Mouse (Mus musculus) common myeloid progenitor, adult 5-6 weeks (primary cell): ENCODE results near the gene Fam122a. TPM values are rescaled to one million over a fixed set of nuclear protein-coding genes. Genes with fewer than 3 reads are reported as not detected.
A peak's percentile ranks its signal among the peaks of the same experiment; 100 is the strongest.

Source experiments
- ATAC-seq: replicated peaks from 2 replicates; pipeline ENCODE4 v1.8.0; 2016; ENCODE audit warnings: low read depth, mild to moderate bottlenecking, moderate TSS enrichment, inconsistent platforms; ENCODE audit not compliant: poor library complexity, severe bottlenecking
- total RNA-seq: library from RNA; stranded (forward); fragments of 200-1000, 187-1606 nt; gene quantifications from 2 replicates; pipeline ENCODE4 v1.2.3, GENCODE M21; 2017

Fam122a gene
- 11.7 and 16.3 TPM in 2 replicates for total RNA-seq

DNA sequence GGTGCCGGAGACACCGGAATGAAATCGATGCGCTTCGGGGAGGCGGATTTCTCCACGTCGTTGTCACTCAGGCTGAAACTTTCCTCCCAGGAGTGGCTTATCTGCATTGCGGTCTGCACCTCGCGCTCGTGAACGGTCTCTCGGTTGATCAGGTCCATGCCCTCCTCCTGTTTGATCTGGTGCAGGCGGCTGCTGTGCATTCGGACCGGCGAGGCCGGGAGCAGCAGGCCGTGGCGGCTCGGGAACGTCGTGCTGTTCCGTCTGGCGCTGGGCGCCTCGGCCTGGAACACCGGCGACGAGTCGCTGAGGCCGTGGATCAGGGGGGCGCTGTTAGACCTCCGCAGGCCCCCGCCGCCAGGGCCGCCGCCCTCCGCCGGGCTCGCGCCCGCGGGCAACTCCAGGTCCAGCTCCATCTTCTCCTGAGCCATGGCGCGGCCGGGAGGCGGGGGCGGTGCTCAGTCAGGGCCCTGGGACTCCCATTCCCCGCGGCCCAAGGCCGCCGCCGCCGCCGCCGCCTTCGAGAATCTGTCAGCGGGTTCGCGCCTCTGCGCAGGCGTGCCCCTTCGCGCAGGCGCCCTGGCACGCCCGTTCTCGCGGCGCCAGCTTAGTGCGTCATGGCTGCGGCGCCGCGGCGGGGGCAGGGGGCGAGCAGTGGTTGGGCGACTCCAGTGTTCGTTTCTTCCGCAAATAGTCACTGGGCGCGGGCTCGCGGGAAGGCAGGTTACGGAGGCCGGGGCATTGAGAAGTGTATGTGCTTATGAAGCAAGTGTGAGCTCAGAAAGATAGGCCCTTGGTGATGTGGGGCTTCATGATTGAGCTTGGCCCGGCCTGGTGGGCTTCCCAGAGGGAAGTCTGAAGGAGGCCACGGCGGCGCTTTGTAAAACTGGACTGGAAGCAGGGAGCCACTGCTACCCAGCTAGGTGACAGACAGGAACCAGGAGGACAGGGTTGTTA lies at the start of gene Fam122a:
Fam122a (minus strand) TSS at position 428 of the 954 bp plus-strand sequence.
- peak; percentile 94 for ATAC-seq

GRCm38 (mm10) chr19:24523476-24524313 lies 46.5 kb upstream of the Fam122a start:
- no peak for ATAC-seq

GRCm38 (mm10) chr19:24521997-24522396 lies 44.8 kb upstream of the Fam122a start:
- no peak for ATAC-seq

GRCm38 (mm10) chr19:24521146-24521545 lies 44.0 kb upstream of the Fam122a start:
- ATAC-seq = no peak

DNA sequence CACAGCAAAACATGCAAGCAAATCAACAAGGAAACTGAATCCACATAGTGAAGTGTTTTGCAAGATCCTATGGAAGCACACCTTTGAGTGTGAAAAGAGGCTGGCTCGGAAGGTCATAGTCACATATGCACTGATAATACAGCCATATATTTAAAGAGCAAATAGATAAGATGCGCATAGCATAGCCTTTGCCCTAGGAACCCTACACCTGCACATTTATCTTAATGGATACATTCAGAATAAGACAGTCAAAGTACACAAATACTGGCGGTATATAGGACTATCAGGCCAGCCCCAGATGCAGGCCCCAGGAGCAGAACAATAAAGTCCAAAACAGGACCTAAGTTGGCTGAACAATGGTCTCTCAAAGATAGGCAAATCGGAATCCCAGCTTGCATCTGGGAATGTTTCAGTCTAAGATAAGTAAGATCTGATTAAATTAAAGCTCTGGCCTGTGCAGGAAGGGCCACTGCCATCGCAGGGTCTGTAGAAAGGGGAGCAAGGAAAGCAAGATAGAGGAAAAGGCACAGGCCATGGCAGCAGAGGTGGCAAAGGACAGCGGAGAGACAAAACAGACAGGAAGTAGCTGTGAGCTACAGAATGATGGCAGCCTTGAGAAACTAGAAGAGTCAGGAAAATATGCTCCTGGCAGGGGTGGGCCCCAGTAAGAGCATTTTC lies 42.7 kb upstream of the Fam122a start:
- no peak for ATAC-seq

DNA sequence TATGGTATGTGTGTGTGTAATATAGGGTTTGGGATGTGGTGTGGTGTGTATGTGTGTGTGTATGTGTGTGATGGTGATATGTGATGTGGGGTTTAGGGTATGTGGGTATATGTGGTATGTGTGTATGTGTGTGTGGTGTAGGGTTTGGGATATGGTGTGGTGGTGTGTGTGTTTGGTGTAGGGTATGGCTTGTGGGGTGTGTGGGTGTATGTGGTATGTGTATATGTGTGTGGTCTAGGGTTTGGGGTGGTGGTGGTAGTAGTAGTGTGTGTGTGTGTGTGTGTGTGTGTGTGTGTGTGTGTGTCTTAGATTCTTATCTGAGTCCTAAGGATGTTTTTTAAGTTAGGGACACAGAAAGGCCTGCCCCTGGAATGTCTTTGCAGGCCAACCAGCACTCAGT lies 41.2 kb upstream of the Fam122a start:
- ATAC-seq = no peak

DNA sequence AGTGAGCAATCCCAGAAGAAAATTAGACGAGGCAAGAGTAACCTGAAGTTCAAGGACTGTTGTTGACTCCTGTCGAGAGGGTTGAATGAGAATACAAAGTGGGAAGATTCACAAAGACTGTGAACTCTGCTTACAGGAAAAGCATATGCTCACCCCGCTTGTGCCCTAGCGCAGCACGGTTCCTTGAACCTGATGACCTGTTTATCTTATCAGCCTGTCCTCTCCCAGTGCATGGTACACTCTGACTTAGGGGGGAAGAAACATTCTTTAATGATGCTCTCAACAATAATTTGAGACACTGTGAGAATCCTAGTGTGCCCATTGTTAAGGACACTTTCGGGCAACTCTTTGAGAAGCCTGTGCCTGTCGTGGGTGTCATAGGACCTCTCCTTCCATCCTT lies 39.9 kb upstream of the Fam122a start:
- ATAC-seq = no peak

DNA sequence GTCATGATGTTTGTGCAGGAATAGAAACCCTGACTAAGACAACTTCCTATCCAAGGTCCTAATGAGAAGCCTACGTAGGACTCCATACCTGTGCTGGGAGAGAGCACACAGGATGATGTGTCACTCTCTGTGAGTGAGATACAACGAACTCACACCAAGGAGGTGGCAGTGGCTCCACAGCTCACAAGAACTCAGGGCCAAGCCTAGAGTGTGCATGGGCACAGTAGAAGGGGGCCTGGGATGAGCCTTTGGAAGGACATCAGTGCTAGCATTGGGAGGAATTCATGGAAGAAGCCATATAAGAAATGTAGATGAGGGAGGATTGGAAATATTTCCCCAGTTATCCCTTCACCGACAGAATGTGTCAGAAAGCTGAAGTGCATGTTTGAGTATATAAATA lies 38.8 kb upstream of the Fam122a start:
- ATAC-seq = no peak

GRCm38 (mm10) chr19:24514661-24515642 lies 37.8 kb upstream of the Fam122a start:
- no peak for ATAC-seq

DNA sequence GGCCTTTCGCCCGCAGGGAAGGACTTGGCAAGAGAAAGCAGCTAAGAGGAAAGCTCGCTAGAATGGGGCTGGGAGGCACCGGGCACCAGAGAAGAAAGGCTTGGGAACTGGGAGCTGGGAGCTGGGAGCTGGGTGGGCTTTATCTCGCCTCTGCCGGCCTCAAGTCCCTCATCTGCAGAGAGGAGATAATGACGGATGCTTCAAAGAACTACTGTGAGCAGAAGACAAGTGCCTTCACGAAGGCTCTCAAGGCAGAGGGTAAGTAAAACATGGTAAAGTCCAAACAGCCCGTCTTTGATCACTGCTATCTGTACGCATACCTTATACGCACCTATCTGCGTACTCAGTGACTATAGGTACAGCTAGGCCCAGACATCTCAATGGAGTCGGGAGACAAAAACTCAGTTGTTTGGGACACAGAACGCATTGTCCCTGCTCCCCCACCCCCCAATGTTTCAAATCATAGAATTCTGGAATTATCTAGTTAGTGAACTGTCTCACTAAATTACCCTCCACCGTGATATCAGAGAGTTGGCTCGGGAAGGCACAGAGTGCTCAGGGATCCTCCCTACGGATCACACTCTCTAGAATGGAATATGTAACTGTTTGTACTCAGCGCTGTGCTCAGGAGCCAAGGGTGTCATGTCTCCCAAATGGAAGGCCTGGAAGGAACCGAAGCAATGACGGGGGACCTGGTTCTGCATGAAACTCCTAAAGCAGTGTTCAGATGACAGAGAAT lies 36.1 kb upstream of the Fam122a start:
- peak; percentile 64; the same call in 1 of the 2 replicates for ATAC-seq

DNA sequence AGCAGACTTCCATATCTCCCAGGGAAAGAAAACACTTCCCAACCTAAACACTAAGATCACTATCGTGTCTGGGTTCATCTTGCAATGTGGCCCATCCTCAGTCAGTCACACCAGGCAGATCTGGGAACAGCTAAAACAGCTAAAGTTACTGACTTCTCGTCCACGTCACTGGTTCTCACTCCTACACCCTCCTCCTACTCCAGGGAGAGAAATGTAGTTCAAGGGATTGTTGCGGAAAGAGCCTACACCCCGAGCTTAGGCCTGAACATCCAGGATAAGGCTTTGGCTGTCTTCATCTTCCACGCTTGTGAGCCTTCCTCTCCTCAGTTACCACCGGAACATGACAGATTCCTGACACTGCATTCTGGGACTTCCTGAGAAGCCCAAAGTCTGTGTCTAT lies 34.8 kb upstream of the Fam122a start:
- ATAC-seq = no peak

DNA sequence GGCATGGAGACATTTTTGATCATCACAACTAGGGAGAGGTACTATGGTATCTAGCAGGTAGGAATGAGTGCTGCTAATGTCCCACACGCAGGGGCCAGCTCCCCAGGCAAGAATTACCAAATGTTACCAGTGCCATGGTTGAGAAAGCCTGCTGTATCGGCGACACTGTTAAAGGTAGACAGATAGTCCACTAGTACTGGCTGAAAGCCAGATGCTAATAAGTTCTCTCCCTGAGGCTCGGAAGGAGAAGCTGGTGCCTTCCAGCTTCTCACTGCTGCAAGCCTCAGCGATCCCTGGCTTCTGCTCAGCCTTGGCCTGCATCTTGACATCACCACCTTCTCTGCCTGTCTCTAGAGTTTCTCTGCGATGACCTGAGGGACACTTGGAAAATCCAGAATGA lies 32.2 kb upstream of the Fam122a start:
- no peak for ATAC-seq

DNA sequence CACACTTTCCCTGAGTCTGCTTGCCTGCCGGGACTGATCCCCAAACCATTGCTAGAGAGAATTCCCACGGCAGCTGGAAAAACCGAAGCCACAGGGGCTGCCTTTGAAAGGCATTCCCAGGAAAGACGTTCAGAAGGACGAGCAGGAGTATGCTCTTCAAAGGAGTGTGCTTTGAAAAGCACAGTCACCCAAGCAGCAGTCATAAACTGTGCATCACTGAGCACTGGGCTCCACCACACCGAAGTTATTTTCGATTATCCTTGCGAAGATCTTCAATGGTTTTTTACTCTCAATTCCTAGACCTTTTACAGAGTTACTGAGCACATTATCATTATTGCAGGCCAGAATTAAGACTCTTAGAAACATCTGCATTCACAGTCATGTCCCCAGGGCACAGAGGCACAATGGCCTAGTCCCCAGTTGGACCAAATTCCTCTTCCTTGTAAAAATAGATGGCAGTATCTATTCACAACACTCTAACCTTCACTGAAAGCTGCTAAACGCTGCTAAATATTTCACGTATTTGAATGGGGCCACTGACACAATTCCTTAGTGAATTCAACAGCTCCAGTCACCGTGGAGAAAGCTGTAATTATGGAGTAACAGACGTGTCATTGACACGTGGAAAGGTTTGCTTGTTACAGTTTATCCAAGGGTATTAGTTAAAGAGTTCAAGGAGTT lies 31.1 kb upstream of the Fam122a start:
- ATAC-seq = no peak

DNA sequence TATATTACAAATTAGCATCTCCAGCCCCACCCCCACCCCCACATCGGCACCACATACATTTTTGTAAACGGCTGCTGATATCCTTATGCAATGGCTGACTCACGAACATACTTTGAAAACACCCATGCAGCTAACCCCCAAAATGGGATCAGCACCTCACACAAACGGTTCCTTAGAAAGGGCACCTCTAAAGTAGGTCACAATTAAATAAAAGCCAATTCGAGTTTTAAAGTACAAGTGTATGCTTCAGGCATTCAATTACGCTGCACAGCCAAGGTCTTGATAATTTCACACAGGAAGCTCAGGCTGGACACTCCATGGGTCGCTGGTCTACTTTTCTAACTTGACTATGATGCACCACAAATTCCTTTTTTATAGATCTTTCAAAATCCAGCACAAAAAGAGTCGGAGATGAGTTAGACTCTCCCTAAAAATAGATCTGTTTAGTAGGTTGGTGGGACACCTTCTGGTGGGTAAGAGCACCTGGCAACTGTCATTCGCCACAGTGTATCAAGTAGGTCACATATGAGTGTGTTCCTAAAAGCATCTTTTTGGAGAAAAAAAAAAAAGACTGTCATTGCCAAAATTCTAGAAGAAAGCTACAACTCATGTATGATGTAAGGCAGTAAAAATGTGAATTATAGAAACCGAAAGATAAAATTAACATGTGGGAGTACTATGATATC lies 25.7 kb upstream of the Fam122a start:
- ATAC-seq = no peak

DNA sequence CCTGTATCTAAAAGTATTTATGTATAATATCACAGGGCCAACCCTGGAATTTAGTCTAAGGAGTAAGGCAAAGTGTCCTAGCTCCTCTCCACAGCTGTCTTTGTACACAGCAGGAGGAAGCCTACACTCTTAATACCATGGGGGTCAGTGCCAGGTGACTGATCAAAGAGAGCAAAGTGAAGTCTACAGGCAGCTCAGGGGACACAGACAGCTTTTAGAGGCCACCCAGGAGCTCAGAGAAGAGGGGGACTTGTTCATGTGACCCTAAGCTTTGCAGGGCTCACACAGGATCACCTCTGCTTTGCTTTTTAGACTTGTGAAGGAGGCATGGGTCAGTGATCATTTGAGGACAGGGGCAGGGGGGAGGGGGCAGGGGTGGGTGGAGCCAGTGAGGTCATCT lies 24.4 kb upstream of the Fam122a start:
- no peak for ATAC-seq

DNA sequence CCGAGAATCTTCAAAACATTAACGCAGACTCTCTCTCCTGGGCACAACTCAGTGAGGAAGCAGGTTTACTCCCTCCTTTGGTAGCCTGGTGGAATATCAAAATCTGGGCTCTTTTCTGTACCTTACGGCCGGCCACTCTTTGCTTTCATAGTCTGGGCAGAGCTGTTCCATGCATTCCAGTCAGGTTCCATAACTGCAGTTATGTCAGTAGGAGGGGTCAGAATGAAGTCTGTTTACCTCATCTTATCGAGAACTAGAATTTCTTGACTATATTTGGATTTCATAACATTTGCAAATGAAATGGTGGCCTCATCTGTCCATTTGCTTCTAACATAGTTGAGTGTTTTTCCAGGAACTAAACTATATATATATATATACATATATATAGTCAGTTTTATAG lies 23.3 kb upstream of the Fam122a start:
- no peak for ATAC-seq

DNA sequence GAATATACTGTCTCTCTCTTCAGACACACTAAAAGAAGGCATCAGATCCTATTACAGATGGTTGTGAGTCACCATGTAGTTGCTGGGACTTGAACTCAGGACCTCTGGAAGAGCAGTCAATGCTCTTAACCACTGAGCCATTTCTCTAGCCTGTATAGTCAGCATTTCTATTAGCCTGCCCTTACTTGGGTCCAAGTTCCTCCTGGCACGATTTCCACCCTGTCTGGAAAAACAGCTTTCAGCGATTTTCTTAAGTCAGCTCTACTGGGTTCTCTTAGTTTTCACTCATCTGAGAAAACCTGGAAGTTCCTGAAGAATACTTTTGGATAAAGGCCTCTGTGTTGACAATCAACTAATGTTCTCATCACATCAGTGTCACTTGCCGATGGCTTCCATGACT lies 22.1 kb upstream of the Fam122a start:
- ATAC-seq = no peak

DNA sequence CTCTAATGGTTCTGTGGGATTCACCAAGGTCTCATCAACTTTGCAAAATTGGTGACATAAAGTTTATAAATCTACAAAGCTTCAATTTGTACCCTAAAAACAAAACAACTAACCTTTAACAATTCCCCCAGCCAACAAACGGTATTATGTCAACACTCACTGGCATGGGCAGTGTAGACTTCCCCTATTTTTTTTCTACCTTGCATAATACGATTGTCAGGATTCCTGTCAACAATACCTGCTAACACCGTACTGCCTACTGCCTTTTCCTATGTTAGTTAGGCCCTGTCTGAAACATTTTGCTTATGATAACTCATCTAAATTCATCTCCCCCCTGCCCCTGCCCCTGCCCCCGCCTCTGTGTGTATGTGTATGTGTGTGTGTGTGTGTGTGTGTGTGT lies 16.7 kb upstream of the Fam122a start:
- ATAC-seq = peak; percentile 65
